Mouse (Mus musculus) heart, adult 2 months (tissue): ENCODE measurements around the gene Nxph3. TPM values are rescaled to one million over a fixed set of nuclear protein-coding genes. Genes with fewer than 3 reads are reported as not detected.

ENCODE experiments used
- DNase-seq, 2 experiments: peaks; one replicate each; pipeline ENCODE4 v3.0.0; 2021
- H3K27ac ChIP-seq: fragments of 200-600 bp; 2 replicates; pipeline ENCODE4 v1.8.1; 2022
- H3K27me3 ChIP-seq: fragments of 200-500 bp; 2 replicates; pipeline ENCODE4 v1.6.1; 2012; ENCODE audit warnings: mild to moderate bottlenecking, low read length, inconsistent platforms, mixed read lengths; ENCODE audit not compliant: control insufficient read depth, insufficient read depth
- H3K36me3 ChIP-seq: fragments of 200-500 bp; 2 replicates; pipeline ENCODE4 v1.6.1; 2012; ENCODE audit warnings: low read length, inconsistent platforms; ENCODE audit not compliant: control insufficient read depth, insufficient read depth
- H3K4me1 ChIP-seq: fragments of 200-500 bp; 2 replicates; pipeline ENCODE4 v1.6.1; 2011; ENCODE audit warnings: low read length; ENCODE audit not compliant: control insufficient read depth, insufficient read depth
- H3K4me3 ChIP-seq: fragments of 200-600 bp; 2 replicates; pipeline ENCODE4 v1.8.1; 2022
- H3K79me2 ChIP-seq: fragments of 200-500 bp; replicated peaks from 2 replicates; pipeline ENCODE4 v1.6.1; 2012; ENCODE audit warnings: mild to moderate bottlenecking, inconsistent platforms, low read length, moderate library complexity, mixed read lengths; ENCODE audit not compliant: control insufficient read depth, insufficient read depth
- H3K9ac ChIP-seq: fragments of 200-500 bp; 2 replicates; pipeline ENCODE4 v1.6.1; 2012; ENCODE audit warnings: low read depth, mild to moderate bottlenecking, control low read depth, inconsistent platforms, low read length, mixed read lengths
- CTCF ChIP-seq: fragments of 200-600 bp; IDR thresholded peaks from 2 replicates; pipeline ENCODE4 v1.8.1; 2022; ENCODE audit warnings: antibody characterized with exemption, mild to moderate bottlenecking, moderate library complexity
- EP300 ChIP-seq: fragments of 200-500 bp; IDR thresholded peaks from 2 replicates; pipeline ENCODE4 v1.6.1; 2011; ENCODE audit warnings: low read depth, low read length, control low read depth; ENCODE audit not compliant: insufficient read depth
- POLR2A ChIP-seq: fragments of 200-500 bp; IDR thresholded peaks from 2 replicates; pipeline ENCODE4 v1.6.1; 2011; ENCODE audit warnings: mild to moderate bottlenecking, low read depth, low read length, control low read depth; ENCODE audit not compliant: insufficient read depth
- WGBS: fragments of 180-500 bp; shearing (Covaris S2); methylation state at CpG from one replicate; pipeline ENCODE4 v1.1.7; 2018; 5-methylcytosine and 5-hydroxymethylcytosine counted together
- intact Hi-C: fragments of 180-260 bp; cut with DNase I; formaldehyde crosslinking; loops from one replicate; pipeline ENCODE4 v1.15.1; 2025
- long read RNA-seq: library from polyadenylated mRNA; stranded (forward); transcript quantifications from one replicate; pipeline ENCODE4 v2.0.0, GENCODE M21; 2021
- polyA plus RNA-seq: library from polyadenylated mRNA; depleted of rRNA; stranded (reverse); fragments of >200 nt; gene quantifications from 2 replicates; pipeline ENCODE4 v1.2.3, GENCODE M21; 2012; rRNA removed
- total RNA-seq, 2 experiments: library from RNA; stranded (reverse); gene quantifications; 2 replicates each; pipeline ENCODE4 v1.2.3; 2021

Nxph3 gene
- total RNA-seq: under 1 TPM; 0.55 to 0.73 TPM
- 0.57 and 0.76 TPM in 2 replicates for polyA plus RNA-seq
- long read RNA-seq: 0 reads

DNA sequence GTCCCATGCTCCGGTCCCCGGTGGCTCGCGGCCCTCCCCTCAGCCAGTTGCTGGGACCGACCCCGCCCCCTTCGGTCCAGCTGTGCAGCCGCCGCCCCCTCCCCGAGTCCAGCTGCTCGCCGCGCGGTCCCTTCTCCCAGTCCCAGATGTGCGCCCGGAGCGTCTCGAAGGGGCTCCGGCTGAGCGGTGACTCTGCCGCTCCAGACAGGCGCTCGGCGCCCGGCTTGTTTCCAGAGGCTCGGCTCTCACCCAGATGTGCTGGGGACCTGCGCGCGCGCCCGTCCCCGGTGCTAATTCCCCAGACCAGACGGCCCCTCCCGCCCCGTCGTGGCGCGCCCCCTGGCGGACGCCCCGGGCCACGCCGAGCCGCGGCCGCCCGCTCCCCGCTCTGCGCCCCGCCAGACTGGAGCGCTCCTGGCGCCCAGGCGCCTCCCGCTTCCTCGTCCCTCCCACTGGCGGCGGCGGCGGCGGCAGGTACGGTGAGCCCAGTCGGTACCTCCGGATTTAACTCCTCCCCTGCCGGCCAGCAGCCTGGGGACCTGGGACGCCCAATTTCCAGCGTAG is at the start of gene Nxph3:
Nxph3 (minus strand) TSS at position 273 of the 564 bp plus-strand sequence.
- Histone ChIP-seq H3K36me3 (no peaks in the 10 kb centered on the region), H3K27ac (no peak within 1 kb of the TSS; the same call in 1 of the 2 replicates), H3K4me3 (peak within 1 kb of the TSS; percentile 61), H3K27me3 (peaks cover 5% of the 10 kb centered on the region), H3K79me2 (no peaks in the 10 kb centered on the region), H3K9ac (peak within 1 kb of the TSS; percentile 69), H3K4me1 (peaks cover 1% of the 10 kb centered on the region; the same call in 1 of the 2 replicates)
- 2% methylated on average over 66 of the region's 66 CpGs for WGBS
- TF ChIP-seq CTCF (peak; percentile 88), POLR2A (no peak)
- DNase-seq: peak; percentile 82 to 85
- intact Hi-C loops: no loop called here

DNA sequence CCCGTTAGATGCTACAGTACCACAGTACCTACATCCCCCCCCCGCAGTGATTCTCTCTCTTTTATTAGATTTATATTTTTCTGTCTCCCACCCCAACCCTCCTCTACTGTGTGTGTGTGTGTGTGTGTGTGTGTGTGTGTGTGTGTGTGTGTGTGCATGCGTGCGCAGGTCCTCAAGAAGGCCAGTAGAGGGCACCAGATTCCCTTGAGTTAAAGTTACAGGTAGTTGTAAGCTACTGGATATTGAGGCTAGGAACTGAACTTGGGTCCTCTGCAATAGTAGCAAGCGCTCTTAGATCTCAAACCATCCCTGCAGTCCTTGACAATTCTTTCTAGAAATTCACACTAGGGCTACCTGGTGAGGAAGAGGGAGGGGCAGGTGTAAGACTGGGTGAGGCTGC is 49.5 kb upstream of the Nxph3 start:
- DNase-seq: no peak
- TF ChIP-seq POLR2A: no peak
- TF ChIP-seq EP300: no peak
- no peak for TF ChIP-seq CTCF
- no peak overlapping the region for H3K9ac ChIP-seq
- no peaks in the 10 kb centered on the region for H3K36me3 ChIP-seq
- no peak overlapping the region for H3K27ac ChIP-seq
- no peaks in the 10 kb centered on the region; the same call in 1 of the 2 replicates for H3K4me1 ChIP-seq
- intact Hi-C loops: no loop called here
- H3K4me3 ChIP-seq: no peak overlapping the region
- no peaks in the 10 kb centered on the region for H3K79me2 ChIP-seq
- 95% methylated on average over 5 of the region's 5 CpGs for WGBS
- H3K27me3 ChIP-seq: no peaks in the 10 kb centered on the region

DNA sequence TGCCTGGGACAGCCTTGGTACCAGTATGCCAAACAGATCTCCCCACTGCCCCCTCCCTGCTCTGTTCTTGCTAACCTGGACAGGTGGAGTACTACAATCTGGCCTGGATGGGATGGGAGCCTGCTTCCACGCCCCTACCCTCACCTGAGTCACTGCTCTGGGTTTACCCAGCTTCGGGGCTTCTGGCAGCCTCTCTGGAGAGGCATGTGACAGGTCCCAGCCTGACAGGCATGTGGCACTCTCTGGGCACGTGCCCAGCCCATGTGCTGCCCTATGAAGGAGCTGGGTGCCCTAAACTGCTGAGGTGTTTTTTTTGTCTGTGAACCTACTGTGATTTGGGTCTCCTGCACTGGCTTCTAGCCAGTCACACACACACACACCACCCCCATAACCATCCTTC is 46.4 kb upstream of the Nxph3 start:
- H3K4me1 ChIP-seq: no peaks in the 10 kb centered on the region
- DNase-seq: peak in 1 of 2 experiments; percentile 22
- no peaks in the 10 kb centered on the region for H3K36me3 ChIP-seq
- no peak overlapping the region for H3K27ac ChIP-seq
- no peak overlapping the region for H3K9ac ChIP-seq
- H3K4me3 ChIP-seq: no peak overlapping the region
- intact Hi-C loops: no loop called here
- no peaks in the 10 kb centered on the region for H3K27me3 ChIP-seq
- TF ChIP-seq EP300 (no peak), POLR2A (no peak), CTCF (no peak)
- no peaks in the 10 kb centered on the region for H3K79me2 ChIP-seq
- 50% methylated on average over 3 of the region's 3 CpGs for WGBS

DNA sequence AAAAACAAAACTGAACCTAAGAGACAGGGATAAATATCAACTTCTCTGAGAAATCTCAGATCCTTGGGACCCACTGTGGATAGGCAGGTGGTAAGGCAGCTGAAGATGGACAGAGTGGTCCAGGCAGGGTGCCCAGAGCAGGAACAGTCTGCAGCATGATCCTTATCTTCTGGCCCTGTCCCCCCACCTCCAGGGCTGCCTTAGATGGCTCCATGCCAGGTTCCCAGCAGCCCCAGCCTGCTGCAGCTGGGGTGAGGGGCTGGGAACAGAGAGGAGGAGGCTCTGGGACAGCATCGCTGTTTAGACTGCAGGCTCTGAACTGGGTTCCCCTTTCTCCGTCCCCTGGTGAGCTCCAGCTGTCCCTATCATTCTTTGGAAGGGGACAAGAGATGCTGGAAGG is 45.4 kb upstream of the Nxph3 start:
- H3K4me3 ChIP-seq: no peak overlapping the region
- H3K4me1 ChIP-seq: no peaks in the 10 kb centered on the region
- intact Hi-C loops: no loop called here
- no peak overlapping the region for H3K27ac ChIP-seq
- DNase-seq: no peak
- no peaks in the 10 kb centered on the region for H3K27me3 ChIP-seq
- no peaks in the 10 kb centered on the region for H3K36me3 ChIP-seq
- no peaks in the 10 kb centered on the region for H3K79me2 ChIP-seq
- H3K9ac ChIP-seq: no peak overlapping the region
- WGBS: 59% methylated on average over 2 of the region's 2 CpGs
- TF ChIP-seq EP300: no peak
- no peak for TF ChIP-seq POLR2A
- no peak for TF ChIP-seq CTCF

DNA sequence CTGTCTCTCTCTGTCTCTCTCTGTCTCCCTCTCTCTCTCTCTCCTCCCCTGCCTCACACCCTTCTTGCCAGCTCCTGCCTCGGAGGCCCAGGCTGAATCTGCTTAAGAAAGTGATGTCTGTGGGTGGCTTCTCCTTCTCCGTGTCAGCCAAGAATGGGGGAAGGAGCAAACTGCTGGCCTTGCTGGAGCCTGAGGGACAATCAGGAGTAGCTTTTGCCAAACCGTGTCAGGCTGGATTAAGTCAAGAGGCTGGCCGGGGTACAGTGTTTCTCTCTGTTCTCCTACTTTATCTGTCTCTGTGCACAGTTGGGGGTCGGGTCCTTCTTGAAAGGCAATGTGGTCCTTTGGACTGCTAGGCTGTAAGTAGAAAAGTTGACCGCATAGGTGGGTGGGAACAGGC is 43.3 kb upstream of the Nxph3 start:
- peak; percentile 15 to 19 for DNase-seq
- H3K36me3 ChIP-seq: no peaks in the 10 kb centered on the region
- H3K27me3 ChIP-seq: no peaks in the 10 kb centered on the region
- intact Hi-C loops: no loop called here
- no peaks in the 10 kb centered on the region for H3K4me1 ChIP-seq
- H3K27ac ChIP-seq: no peak overlapping the region
- no peaks in the 10 kb centered on the region for H3K79me2 ChIP-seq
- no peak overlapping the region for H3K9ac ChIP-seq
- no peak overlapping the region for H3K4me3 ChIP-seq
- 44% methylated on average over 6 of the region's 6 CpGs for WGBS
- TF ChIP-seq POLR2A: no peak
- TF ChIP-seq CTCF: no peak
- TF ChIP-seq EP300: no peak

DNA sequence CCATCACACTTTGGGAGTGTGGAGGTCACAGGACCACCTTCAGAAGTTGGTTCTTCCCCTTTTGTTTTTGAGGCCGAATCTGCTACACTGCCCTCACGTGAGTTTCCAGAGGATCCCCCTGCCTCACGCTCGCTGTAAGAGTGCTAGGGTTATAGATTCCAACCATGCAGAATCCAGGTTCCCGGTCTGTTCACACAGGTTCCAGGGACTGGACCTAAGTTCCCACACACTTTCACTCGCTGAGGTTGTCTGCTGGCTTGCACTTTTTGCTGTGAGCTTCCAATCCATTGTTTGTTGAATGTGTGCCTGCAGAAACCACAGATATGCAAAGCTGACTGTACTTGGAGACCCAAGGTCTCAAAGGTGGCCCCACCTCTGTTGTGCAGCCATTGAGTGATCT is 42.7 kb upstream of the Nxph3 start:
- Histone ChIP-seq H3K4me3 (no peak overlapping the region), H3K4me1 (no peaks in the 10 kb centered on the region), H3K27ac (no peak overlapping the region), H3K79me2 (no peaks in the 10 kb centered on the region), H3K27me3 (no peaks in the 10 kb centered on the region), H3K36me3 (no peaks in the 10 kb centered on the region), H3K9ac (no peak overlapping the region)
- 74% methylated on average over 6 of the region's 6 CpGs for WGBS
- intact Hi-C loops: no loop called here
- no peak for DNase-seq
- no peak for TF ChIP-seq POLR2A
- no peak for TF ChIP-seq CTCF
- no peak for TF ChIP-seq EP300
